Mouse (Mus musculus) heart, embryonic 11.5 days (tissue): ENCODE measurements at regions not wholly inside any gene's neighbourhood (a gene's known extent, or its start where the extent isn't known, plus 50 kb on each side); places are given as distances from the start of the nearest gene placed in this dataset.
"Not testable (repeated sequence)": the region's sequence is repeated elsewhere in the genome, so short reads cannot be mapped to it uniquely, and the experiment has no call there.

Experiments
- ATAC-seq: fragments of 200-750 bp; cut with Nextera tagmentation; replicated peaks from 2 replicates; pipeline ENCODE4 v1.8.0; 2017; ENCODE audit warnings: moderate library complexity; ENCODE audit not compliant: insufficient number of reproducible peaks, low FRiP score, low TSS enrichment
- H3K27ac ChIP-seq: fragments of 300-500 bp; sonication (generic); 2 replicates; pipeline ENCODE4 v1.5.1; 2014; ENCODE audit warnings: mild to moderate bottlenecking, low read depth, low read length
- H3K27me3 ChIP-seq: fragments of 300-500 bp; sonication (generic); 2 replicates; pipeline ENCODE4 v1.6.1; 2014; ENCODE audit warnings: mild to moderate bottlenecking, low read length, mixed read lengths; ENCODE audit not compliant: control insufficient read depth, insufficient read depth
- H3K36me3 ChIP-seq: fragments of 300-500 bp; sonication (generic); 2 replicates; pipeline ENCODE4 v1.6.1; 2014; ENCODE audit warnings: mild to moderate bottlenecking, low read length, moderate library complexity, mixed read lengths; ENCODE audit not compliant: control insufficient read depth, insufficient read depth
- H3K4me1 ChIP-seq: fragments of 300-500 bp; sonication (generic); 2 replicates; pipeline ENCODE4 v1.6.1; 2014; ENCODE audit warnings: low read length; ENCODE audit not compliant: control insufficient read depth, insufficient read depth
- H3K4me2 ChIP-seq: fragments of 300-500 bp; sonication (generic); 2 replicates; pipeline ENCODE4 v1.6.1; 2014; ENCODE audit warnings: mild to moderate bottlenecking, moderate library complexity
- H3K4me3 ChIP-seq: fragments of 300-500 bp; sonication (generic); 2 replicates; pipeline ENCODE4 v1.5.1; 2014; ENCODE audit warnings: low read depth, low read length
- H3K9ac ChIP-seq: fragments of 300-500 bp; sonication (generic); 2 replicates; pipeline ENCODE4 v1.6.1; 2014; ENCODE audit warnings: mild to moderate bottlenecking, low read depth, low read length, moderate library complexity
- H3K9me3 ChIP-seq: fragments of 300-500 bp; sonication (generic); replicated peaks from 2 replicates; pipeline ENCODE4 v1.6.1; 2016; ENCODE audit warnings: low read length; ENCODE audit not compliant: control insufficient read depth
- WGBS: fragments of 180-500 bp; shearing (Covaris S2); extraction: QIAGEN DNeasy Blood & Tissue Kit; methylation state at CpG from one replicate; pipeline ENCODE4 v1.1.7; 2014; ENCODE audit not compliant: insufficient replicate concordance; 5-methylcytosine and 5-hydroxymethylcytosine counted together

DNA sequence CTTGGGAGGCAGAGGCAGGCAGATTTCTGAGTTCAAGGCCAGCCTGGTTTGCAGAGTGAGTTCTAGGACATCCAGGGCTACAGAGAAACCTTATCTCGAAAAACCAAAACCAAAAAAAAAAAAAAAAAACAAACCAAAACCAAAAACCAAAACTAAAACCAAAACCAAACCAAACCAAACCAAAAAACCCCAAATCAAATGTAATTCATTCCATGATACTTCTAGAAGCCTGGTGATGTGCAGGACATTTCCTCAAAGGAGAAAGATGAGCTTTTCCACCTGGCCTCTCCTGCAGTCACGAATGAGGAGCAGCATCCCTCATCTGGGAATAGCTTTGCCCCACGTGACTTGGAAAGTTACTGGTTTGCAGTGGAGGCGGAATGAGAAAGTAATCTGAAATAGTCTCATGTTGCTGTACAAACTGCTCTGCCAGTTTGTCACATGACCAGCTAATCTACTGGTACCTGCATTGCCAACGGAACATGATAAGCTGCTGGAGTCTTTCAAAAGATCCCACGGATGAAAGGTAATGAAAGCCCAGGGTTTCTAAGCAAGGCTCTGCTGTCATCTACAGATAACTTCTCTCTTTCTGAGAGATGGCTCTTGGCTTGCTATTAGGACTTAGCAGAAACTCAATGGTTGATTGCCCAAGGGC lies 127.8 kb upstream of the Max start:
- no peak overlapping the region for H3K4me3 ChIP-seq
- no peaks in the 10 kb centered on the region for H3K9me3 ChIP-seq
- H3K9ac ChIP-seq: no peak overlapping the region
- WGBS: 62% methylated on average over 6 of the region's 6 CpGs
- no peak overlapping the region for H3K4me2 ChIP-seq
- no peak for ATAC-seq
- no peaks in the 10 kb centered on the region for H3K36me3 ChIP-seq
- peaks cover 5% of the 10 kb centered on the region for H3K4me1 ChIP-seq
- no peaks in the 10 kb centered on the region for H3K27me3 ChIP-seq
- no peak overlapping the region for H3K27ac ChIP-seq

DNA sequence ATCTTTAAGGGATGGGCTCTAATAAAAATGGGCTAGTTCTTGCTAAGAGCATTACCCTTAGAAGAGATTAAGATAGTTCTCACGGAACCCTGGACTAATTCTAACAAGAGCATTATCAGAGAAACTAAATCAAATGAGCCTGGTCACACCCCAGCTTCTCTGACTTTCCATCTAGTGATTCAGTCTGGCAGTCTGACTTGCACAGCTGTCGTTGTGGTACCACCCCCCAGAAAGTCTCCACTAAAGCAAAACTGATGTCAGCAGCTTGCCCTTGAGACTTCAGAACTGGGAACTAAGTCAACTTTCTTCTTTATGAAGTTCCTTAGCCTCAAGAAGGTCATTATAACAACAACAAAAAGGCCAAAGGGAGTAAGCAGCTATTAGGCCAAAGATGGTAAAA lies 126.5 kb upstream of the Max start:
- no peaks in the 10 kb centered on the region for H3K36me3 ChIP-seq
- H3K27me3 ChIP-seq: no peaks in the 10 kb centered on the region
- no peak overlapping the region for H3K9ac ChIP-seq
- H3K27ac ChIP-seq: no peak overlapping the region
- no peak overlapping the region for H3K4me3 ChIP-seq
- WGBS: 66% methylated on average over 2 of the region's 2 CpGs
- H3K4me2 ChIP-seq: no peak overlapping the region
- H3K4me1 ChIP-seq: peaks cover 5% of the 10 kb centered on the region
- no peaks in the 10 kb centered on the region for H3K9me3 ChIP-seq
- ATAC-seq: no peak

DNA sequence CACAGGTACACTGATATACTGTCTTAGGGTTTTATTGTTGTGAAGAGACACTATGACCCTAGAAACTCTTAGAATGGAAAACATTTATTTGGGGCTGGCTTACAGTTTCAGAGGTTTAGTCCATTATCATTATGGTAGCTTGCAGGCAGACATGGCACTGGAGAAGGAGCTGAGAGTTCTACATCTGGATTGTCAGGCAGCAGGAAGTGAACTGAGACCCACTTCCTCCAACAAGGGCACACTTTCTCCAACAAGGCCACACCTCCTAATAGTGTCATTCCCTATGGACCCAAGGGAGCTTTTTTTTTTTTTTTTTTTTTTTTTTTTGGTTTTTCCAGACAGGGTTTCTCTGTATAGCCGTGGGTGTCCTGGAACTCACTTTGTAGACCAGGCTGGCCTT lies 124.9 kb upstream of the Max start:
- ATAC-seq, H3K4me3 ChIP-seq, H3K4me1 ChIP-seq, H3K4me2 ChIP-seq, H3K36me3 ChIP-seq, H3K9ac ChIP-seq, H3K27ac ChIP-seq, H3K9me3 ChIP-seq, H3K27me3 ChIP-seq: not testable (repeated sequence)
- WGBS: 89% methylated on average over 1 of the region's 1 CpGs

DNA sequence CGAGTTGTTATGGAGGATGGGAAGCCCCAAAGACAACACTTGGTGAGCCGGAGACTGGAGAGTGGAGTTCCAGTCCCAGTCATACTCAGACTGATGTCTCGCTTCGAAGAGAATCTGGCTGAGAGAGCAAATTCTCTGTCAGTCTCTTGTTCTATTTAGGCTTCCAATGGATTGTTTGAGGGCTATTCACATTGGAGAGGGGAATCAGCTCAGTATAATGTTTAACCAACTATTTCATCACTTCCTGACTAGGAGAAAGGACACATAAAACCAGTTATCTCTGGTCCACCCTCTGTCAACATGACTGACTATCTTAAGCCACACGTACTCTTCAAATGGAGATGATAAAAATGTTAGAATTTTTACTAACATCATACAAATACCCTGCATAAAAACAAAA lies 123.9 kb upstream of the Max start:
- Histone ChIP-seq H3K4me2 (no peak overlapping the region), H3K36me3 (no peaks in the 10 kb centered on the region), H3K9ac (no peak overlapping the region), H3K27me3 (no peaks in the 10 kb centered on the region), H3K9me3 (no peaks in the 10 kb centered on the region), H3K27ac (no peak overlapping the region), H3K4me1 (no peaks in the 10 kb centered on the region), H3K4me3 (no peak overlapping the region)
- 79% methylated on average over 5 of the region's 5 CpGs for WGBS
- ATAC-seq: no peak

DNA sequence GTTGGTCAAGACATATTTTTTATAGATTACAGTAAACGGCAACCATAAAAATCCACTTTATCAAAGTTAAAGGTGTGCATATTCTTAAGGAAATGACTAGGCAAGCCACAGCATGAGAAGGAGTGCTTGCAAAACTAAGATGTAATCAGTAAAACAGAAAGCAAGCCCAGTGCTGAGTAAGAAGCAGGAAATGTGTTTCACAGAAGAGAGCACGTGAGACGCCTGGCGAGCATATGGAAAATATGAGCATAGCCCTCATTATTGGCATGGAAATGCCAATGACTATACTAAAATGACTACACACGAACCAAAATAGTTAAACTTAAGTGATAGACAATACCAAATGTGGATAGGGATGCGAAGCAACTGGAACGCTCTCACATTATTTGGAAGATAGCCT lies 123.2 kb upstream of the Max start:
- no peak overlapping the region for H3K4me2 ChIP-seq
- no peak overlapping the region for H3K9ac ChIP-seq
- ATAC-seq: no peak
- no peaks in the 10 kb centered on the region for H3K4me1 ChIP-seq
- H3K9me3 ChIP-seq: no peaks in the 10 kb centered on the region
- WGBS: 74% methylated on average over 7 of the region's 7 CpGs
- no peaks in the 10 kb centered on the region for H3K27me3 ChIP-seq
- H3K4me3 ChIP-seq: no peak overlapping the region
- no peak overlapping the region for H3K27ac ChIP-seq
- H3K36me3 ChIP-seq: no peaks in the 10 kb centered on the region

DNA sequence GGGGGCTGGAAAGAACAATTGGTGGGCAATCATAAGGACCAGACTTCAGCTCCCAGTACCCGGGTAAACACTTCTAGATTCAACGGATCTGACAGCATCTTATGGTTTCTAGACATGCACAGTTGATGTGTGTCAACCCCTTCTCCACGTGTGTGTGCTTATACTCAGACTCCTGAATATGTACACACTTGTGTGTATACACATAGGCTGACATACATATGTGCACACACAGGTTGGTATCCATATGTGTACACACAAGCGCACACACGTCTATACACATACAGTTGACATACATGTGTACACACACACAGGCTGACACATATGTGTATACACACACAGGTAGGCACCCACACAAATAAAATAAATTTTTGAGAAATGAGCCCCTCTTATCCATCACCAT lies 122.7 kb upstream of the Max start:
- no peak for ATAC-seq
- 80% methylated on average over 5 of the region's 5 CpGs for WGBS
- H3K27ac ChIP-seq: no peak overlapping the region

DNA sequence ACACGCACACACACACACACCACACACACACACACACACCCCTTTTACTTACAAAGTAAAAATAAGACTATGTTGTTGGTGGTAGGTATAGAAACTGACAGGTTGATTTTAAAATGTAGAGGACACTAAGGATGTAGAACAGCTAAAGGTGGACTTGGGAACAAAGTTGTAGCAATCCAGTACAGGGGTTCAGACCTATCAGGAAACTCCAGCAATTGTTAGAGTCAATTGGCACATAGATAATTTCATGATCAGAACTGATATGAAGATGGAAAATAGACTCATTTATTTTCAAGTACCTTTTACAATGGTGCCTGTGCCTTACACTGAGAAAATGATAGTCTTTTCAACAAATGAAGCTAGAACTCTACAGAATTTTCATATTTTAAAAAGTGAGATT lies 122.3 kb upstream of the Max start:
- Histone ChIP-seq H3K36me3 (no peaks in the 10 kb centered on the region), H3K4me1 (no peaks in the 10 kb centered on the region), H3K27ac (no peak overlapping the region), H3K27me3 (no peaks in the 10 kb centered on the region), H3K4me2 (no peak overlapping the region), H3K9me3 (no peaks in the 10 kb centered on the region), H3K4me3 (no peak overlapping the region), H3K9ac (no peak overlapping the region)
- WGBS: 58% methylated on average over 1 of the region's 1 CpGs
- ATAC-seq: no peak

More for the DNA sequence above, 122.7 kb upstream of the Max start:
- no peaks in the 10 kb centered on the region for H3K9me3 ChIP-seq
- no peaks in the 10 kb centered on the region for H3K4me1 ChIP-seq
- no peak overlapping the region for H3K9ac ChIP-seq
- H3K4me2 ChIP-seq: no peak overlapping the region
- no peaks in the 10 kb centered on the region for H3K36me3 ChIP-seq
- no peak overlapping the region for H3K4me3 ChIP-seq
- H3K27me3 ChIP-seq: no peaks in the 10 kb centered on the region

DNA sequence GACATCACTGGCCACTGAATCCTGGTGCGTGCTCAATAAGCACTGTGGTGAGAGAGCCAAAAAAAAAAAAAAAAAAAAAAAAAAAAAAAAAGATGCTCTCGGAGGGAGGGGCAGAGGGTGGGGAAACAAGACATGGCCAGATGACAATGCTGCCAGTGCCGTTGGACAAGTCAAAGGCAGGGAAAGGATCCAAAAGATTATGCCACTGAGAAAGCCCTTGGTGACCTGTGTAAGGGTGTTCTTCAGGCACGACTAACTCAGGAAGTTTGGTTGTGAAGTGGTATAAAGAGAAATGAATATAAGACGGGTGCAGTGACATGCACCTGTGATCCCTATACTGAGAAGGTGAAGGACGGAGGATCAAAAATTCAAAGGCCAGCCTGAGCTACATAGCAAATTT lies 121.8 kb upstream of the Max start:
- Histone ChIP-seq H3K36me3 (no peaks in the 10 kb centered on the region), H3K9me3 (no peaks in the 10 kb centered on the region), H3K4me3 (no peak overlapping the region), H3K9ac (no peak overlapping the region), H3K27ac (no peak overlapping the region), H3K4me2 (no peak overlapping the region), H3K27me3 (no peaks in the 10 kb centered on the region), H3K4me1 (no peaks in the 10 kb centered on the region)
- ATAC-seq: no peak
- WGBS: 82% methylated on average over 6 of the region's 6 CpGs

DNA sequence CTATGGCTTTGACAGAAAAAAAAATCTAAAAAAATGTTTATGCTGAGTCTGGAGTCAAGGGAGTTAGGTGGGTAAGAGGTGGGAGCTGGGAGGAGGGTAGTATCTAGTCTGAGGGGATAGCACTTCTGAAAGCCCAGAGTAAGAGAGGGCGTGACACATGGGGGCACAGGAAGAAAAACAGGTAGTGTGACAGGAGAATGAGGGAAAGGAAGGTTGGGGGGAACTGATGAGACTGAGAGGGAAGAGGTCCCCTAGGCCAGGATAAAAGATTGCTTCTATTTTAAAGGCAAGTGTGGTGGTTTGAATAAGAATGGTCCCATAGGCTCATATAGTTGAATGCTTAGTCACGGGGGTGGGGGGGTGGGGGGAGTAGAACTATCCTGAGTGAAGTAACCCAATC lies 119.8 kb upstream of the Max start:
- Histone ChIP-seq H3K4me1 (no peaks in the 10 kb centered on the region), H3K27ac (no peak overlapping the region), H3K9ac (no peak overlapping the region), H3K4me2 (no peak overlapping the region), H3K27me3 (no peaks in the 10 kb centered on the region), H3K9me3 (no peaks in the 10 kb centered on the region), H3K4me3 (no peak overlapping the region), H3K36me3 (no peaks in the 10 kb centered on the region)
- WGBS: 76% methylated on average over 2 of the region's 2 CpGs
- ATAC-seq: no peak
